Mouse (Mus musculus) neural tube, embryonic 12.5 days (tissue): Measurements from ENCODE around the gene Manbal. TPM values are rescaled to one million over a fixed set of nuclear protein-coding genes. Genes with fewer than 3 reads are reported as not detected.

Experiments used
- ATAC-seq: fragments of 200-750 bp; cut with Nextera tagmentation; 2 replicates; pipeline ENCODE4 v1.8.0; 2017; ENCODE audit warnings: low read depth, mild to moderate bottlenecking, moderate TSS enrichment, moderate library complexity; ENCODE audit not compliant: low FRiP score
- H3K27ac ChIP-seq: fragments of 300-500 bp; sonication (generic); 2 replicates; pipeline ENCODE4 v1.5.1; 2016
- H3K27me3 ChIP-seq: fragments of 300-500 bp; sonication (generic); replicated peaks from 2 replicates; pipeline ENCODE4 v1.6.1; 2016; ENCODE audit warnings: mild to moderate bottlenecking
- H3K36me3 ChIP-seq: fragments of 300-500 bp; sonication (generic); 2 replicates; pipeline ENCODE4 v1.6.1; 2016; ENCODE audit warnings: mild to moderate bottlenecking
- H3K4me1 ChIP-seq: fragments of 300-500 bp; sonication (generic); 2 replicates; pipeline ENCODE4 v1.6.1; 2016
- H3K4me2 ChIP-seq: fragments of 300-500 bp; sonication (generic); replicated peaks from 2 replicates; pipeline ENCODE4 v1.6.1; 2016; ENCODE audit warnings: mild to moderate bottlenecking
- H3K4me3 ChIP-seq: fragments of 300-500 bp; sonication (generic); 2 replicates; pipeline ENCODE4 v1.5.1; 2016
- H3K9ac ChIP-seq: fragments of 300-500 bp; sonication (generic); 2 replicates; pipeline ENCODE4 v1.6.1; 2016; ENCODE audit warnings: mild to moderate bottlenecking
- H3K9me3 ChIP-seq: fragments of 300-500 bp; sonication (generic); 2 replicates; pipeline ENCODE4 v1.6.1; 2016; ENCODE audit warnings: mild to moderate bottlenecking
- WGBS: fragments of 180-500 bp; shearing (Covaris S2); methylation state at CpG from one replicate; pipeline ENCODE4 v1.1.7; 2016; 5-methylcytosine and 5-hydroxymethylcytosine counted together
- polyA plus RNA-seq: library from polyadenylated mRNA; unstranded; fragments of >200 nt; fragmentation: Nextera tagmentation; extraction: Ambion mirVana; gene quantifications from 2 replicates; pipeline ENCODE4 v1.2.1, GENCODE M21; 2016

The Manbal gene
- polyA plus RNA-seq, 1 experiment from 2014 or later = 76.8 TPM

GRCm38 (mm10) chr2:157418609-157419071 is 51.2 kb downstream of the Manbal start:
- H3K9me3 ChIP-seq = no peaks in the 10 kb centered on the region
- H3K27ac ChIP-seq = no peak overlapping the region
- H3K4me3 ChIP-seq = no peak overlapping the region
- H3K27me3 ChIP-seq = no peaks in the 10 kb centered on the region
- peaks cover 33% of the 10 kb centered on the region for H3K4me1 ChIP-seq
- WGBS = 3% methylated on average over 7 of the region's 7 CpGs
- peak overlapping the region; percentile 20; the same call in 1 of the 2 replicates for H3K4me2 ChIP-seq
- H3K9ac ChIP-seq = no peak overlapping the region
- H3K36me3 ChIP-seq = no peaks in the 10 kb centered on the region
- no peak for ATAC-seq

GRCm38 (mm10) chr2:157419506-157419905 is 52.1 kb downstream of the Manbal start:
- ATAC-seq = no peak
- no peak overlapping the region for H3K27ac ChIP-seq
- H3K4me3 ChIP-seq = no peak overlapping the region
- peaks cover 36% of the 10 kb centered on the region for H3K4me1 ChIP-seq
- H3K9ac ChIP-seq = no peak overlapping the region
- no peaks in the 10 kb centered on the region for H3K27me3 ChIP-seq
- no peak overlapping the region for H3K4me2 ChIP-seq
- no peaks in the 10 kb centered on the region for H3K9me3 ChIP-seq
- H3K36me3 ChIP-seq = no peaks in the 10 kb centered on the region

GRCm38 (mm10) chr2:157420404-157420803 is 53.0 kb downstream of the Manbal start:
- 80% methylated on average over 4 of the region's 4 CpGs for WGBS
- Histone ChIP-seq H3K4me1 (peaks cover 45% of the 10 kb centered on the region), H3K27me3 (no peaks in the 10 kb centered on the region), H3K27ac (no peak overlapping the region), H3K9ac (no peak overlapping the region; the same call in 1 of the 2 replicates), H3K9me3 (no peaks in the 10 kb centered on the region), H3K36me3 (no peaks in the 10 kb centered on the region), H3K4me3 (no peak overlapping the region), H3K4me2 (no peak overlapping the region)
- ATAC-seq = no peak

DNA sequence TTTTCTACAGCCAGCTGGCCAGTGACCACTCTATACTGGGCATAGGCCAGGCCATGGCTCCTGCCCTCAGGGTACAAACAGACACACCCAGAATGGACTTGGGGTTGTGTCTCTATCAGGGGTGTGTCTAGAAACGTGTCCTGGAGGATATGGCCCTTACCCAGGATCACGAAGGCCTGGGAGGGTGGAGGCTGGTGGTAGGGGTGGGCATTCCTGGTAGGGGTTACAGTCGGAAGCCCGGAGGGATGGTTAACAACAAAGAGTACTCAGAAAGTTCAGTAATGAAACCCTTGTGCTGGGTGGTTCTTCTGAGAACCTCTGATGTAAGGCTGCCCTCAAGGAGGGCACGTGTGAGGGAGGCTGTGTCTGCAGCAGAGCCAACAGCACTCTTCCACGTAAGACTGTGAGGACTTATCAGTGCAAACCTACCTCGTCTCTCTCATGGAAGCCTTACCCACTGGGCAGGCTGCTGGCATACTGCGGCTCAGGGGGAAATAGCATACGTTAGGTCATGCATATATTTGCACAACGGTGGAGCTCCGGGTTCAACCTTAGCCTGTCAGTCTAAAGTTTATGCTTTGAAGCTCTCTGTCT is 54.8 kb downstream of the Manbal start:
- no peak for ATAC-seq
- H3K9ac ChIP-seq = no peak overlapping the region
- H3K4me3 ChIP-seq = no peak overlapping the region
- peaks cover 55% of the 10 kb centered on the region for H3K4me1 ChIP-seq
- no peaks in the 10 kb centered on the region for H3K27me3 ChIP-seq
- no peak overlapping the region for H3K27ac ChIP-seq
- H3K9me3 ChIP-seq = no peaks in the 10 kb centered on the region
- H3K4me2 ChIP-seq = no peak overlapping the region
- 70% methylated on average over 11 of the region's 11 CpGs for WGBS
- no peaks in the 10 kb centered on the region for H3K36me3 ChIP-seq

DNA sequence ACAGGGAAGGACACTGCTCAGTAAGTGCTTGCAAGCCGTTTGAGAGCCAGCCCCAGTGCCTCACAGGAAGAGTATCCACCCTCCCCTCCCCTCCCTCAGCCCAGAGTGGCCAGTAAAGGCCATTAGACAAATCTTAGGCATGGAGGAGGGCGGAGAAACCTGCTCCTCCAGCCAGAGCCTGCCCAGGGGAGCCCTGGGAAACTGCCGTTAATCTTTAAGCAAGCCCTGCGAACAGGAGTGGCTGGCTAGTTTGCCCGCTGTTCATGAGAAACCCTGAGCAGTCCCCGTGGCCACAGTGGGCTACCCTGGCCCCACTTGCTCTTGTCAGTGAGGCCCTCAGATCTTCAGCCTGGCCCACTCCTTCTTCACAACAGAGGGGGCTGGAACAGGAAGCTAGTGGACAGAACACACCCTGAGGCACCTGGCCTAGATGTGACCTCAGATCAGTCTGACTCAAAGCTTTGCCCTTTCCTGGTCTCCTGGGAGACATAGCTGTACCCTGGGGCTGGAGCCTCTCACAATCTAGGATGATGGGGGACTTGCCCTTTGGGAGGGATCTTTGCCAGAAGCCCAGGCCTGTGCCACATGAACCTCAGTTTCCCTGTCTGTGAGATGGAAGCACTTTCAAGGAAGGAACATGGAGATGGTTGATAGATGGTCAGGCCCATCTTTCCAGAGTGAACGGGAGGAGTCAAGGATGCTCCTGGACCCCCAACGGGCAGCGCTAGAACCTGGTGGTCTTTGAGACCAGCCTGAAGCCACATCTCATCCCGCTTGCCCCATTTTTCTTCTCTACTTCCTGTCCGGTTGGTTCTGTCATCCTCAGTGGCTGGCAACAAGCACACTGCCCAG is 55.7 kb downstream of the Manbal start:
- peak overlapping the region; percentile 98 for H3K9ac ChIP-seq

DNA sequence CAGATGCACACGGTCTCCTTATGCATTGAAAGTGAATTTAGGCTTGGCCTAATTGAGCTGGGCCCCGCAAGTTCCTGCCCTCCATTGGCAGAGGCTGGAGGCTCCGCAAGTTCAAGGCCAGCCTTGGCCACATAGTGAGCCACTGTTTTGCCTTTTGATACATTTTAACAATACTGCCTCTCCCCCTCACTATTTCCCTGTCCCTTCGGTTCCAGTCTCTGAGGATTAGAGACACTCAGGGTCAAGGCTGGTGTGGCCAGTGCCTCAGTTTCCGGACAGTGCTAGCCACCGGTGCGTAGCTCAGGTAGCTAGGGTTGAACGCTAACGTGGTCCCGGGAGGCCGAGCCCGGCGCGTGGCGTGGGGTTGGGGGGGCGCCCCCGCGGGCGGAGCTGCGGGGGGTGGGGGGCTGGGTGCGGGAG is 56.3 kb downstream of the Manbal start:
- Histone ChIP-seq H3K4me2 (peak overlapping the region; percentile 90), H3K9me3 (no peaks in the 10 kb centered on the region), H3K27ac (peak overlapping the region; percentile 86), H3K27me3 (no peaks in the 10 kb centered on the region), H3K9ac (peak overlapping the region; percentile 98), H3K36me3 (peaks cover 6% of the 10 kb centered on the region), H3K4me1 (peaks cover 48% of the 10 kb centered on the region), H3K4me3 (peak overlapping the region; percentile 88)
- ATAC-seq = 0 out of 2 replicates have a peak, but pooled peaks have one; percentile 30
- 9% methylated on average over 21 of the region's 21 CpGs for WGBS

More for the DNA sequence above, 55.7 kb downstream of the Manbal start:
- H3K4me3 ChIP-seq = peak overlapping the region; percentile 88
- H3K27me3 ChIP-seq = no peaks in the 10 kb centered on the region
- peak overlapping the region; percentile 15; the same call in 1 of the 2 replicates for H3K27ac ChIP-seq
- WGBS = 36% methylated on average over 11 of the region's 11 CpGs
- no peaks in the 10 kb centered on the region for H3K9me3 ChIP-seq
- H3K4me2 ChIP-seq = peak overlapping the region; percentile 90
- H3K36me3 ChIP-seq = peaks cover 4% of the 10 kb centered on the region; the same call in 1 of the 2 replicates
- H3K4me1 ChIP-seq = peaks cover 55% of the 10 kb centered on the region
- ATAC-seq = no peak

DNA sequence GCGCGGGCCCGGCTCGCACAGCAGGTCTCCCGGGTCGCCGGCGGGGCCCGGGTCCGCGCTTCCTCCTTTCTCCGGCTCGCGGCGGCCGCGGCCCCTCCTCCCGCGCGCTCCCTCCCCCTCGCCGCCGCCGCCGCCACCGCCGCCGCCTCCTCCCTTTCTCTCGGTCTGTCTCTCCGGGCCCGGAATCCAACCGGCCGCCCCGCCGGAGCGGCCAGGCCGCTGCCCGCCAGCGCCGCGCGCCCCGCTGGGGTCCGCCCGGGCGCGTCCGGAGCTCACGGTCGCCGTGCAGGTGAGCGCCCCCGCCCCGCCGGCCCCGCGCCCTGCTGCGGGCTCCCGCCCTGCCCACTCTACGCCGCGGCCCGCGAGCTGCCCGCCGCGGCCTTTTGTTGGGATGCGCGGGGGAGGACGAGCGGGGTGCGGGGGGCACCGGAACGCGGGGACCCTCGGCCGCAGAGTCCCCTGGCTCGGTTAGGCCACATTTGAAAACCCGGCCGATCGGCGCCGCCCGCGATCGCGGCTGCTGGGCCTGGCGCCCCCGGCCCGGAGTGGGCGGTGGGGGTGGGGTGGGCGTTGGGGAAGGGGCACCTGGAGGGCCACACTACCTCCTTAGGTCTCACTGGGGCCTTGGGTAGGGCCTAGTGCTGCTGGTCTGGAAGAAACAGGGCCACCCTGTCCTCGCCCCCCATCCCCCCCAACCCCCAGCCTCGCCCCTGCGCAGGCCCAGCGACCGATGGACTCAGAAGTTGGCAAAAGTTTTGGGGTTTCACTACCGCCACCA is 56.9 kb downstream of the Manbal start:
- peaks cover 44% of the 10 kb centered on the region for H3K4me1 ChIP-seq
- peak overlapping the region; percentile 86 for H3K27ac ChIP-seq
- peaks cover 12% of the 10 kb centered on the region for H3K36me3 ChIP-seq
- peak; percentile 30; the same call in 1 of the 2 replicates for ATAC-seq
- no peaks in the 10 kb centered on the region for H3K27me3 ChIP-seq
- H3K9me3 ChIP-seq = no peaks in the 10 kb centered on the region
- H3K4me3 ChIP-seq = peak overlapping the region; percentile 88
- H3K4me2 ChIP-seq = peak overlapping the region; percentile 90
- 1% methylated on average over 70 of the region's 98 CpGs for WGBS
- peak overlapping the region; percentile 98 for H3K9ac ChIP-seq

DNA sequence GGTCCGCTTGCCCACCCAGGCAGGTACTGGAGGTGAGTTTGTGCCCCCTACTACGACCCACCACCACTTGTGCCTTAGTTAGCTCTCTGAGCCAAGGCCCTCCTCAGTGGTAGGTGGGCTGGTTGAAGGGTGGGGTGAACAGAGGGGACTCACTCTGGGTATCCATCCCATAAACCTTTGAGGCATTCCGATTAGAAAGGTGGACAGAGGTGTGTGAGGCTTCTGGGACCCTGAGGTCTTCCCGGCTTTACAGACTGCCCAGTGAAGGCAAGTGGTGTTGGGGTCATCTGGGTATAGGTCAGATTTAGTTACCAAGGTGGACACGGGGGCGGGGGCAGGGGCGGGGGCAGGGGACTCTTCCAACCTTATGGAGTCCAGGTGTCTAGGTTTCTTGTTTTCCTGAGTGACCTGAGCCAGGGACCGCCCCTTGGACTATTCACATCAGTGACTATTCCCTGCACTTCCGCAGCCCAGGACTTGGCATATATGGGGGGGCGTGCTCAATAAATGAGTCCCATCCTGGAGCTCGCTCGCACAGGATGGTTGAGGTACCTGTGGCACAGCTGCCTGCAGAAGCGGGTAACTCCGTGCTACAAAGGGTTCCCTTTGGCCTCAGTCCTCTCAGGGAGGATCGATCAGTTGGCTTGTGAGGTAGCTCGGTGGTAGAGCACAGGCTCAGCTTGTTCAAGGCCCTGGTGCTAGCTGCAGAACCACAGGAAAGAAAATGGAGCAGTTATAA is 57.7 kb downstream of the Manbal start:
- Histone ChIP-seq H3K27ac (no peak overlapping the region), H3K27me3 (no peaks in the 10 kb centered on the region), H3K4me3 (peak overlapping the region; percentile 88), H3K9me3 (no peaks in the 10 kb centered on the region), H3K36me3 (peaks cover 15% of the 10 kb centered on the region), H3K4me1 (peaks cover 49% of the 10 kb centered on the region), H3K9ac (peak overlapping the region; percentile 98), H3K4me2 (peak overlapping the region; percentile 90)
- ATAC-seq = peak; percentile 23; the same call in 1 of the 2 replicates
- WGBS = 64% methylated on average over 16 of the region's 16 CpGs

DNA sequence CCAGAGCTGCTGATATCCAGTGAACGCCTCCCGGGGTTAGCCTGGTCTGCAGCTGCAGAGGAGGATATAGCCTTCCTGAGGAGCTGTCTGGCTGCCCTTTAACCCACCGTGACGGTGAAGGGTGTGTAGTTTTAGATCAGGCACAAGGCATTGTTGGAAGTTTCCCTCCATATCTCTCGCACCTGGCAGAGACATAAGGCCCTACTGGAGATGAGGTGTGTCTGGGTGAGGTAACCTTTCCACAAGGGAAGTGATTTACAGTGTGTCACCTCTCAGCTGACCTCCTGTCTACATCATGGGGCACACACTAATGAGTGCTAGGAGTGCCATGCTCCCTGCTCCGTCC is 58.2 kb downstream of the Manbal start:
- WGBS = 67% methylated on average over 6 of the region's 6 CpGs
- Histone ChIP-seq H3K36me3 (peaks cover 19% of the 10 kb centered on the region), H3K27me3 (no peaks in the 10 kb centered on the region), H3K9me3 (no peaks in the 10 kb centered on the region), H3K4me2 (peak overlapping the region; percentile 90), H3K9ac (no peak overlapping the region), H3K4me3 (peak overlapping the region; percentile 88; the same call in 1 of the 2 replicates), H3K4me1 (peaks cover 50% of the 10 kb centered on the region), H3K27ac (no peak overlapping the region)
- no peak for ATAC-seq

- no peaks in the 10 kb centered on the region for H3K9me3 ChIP-seq
- H3K36me3 ChIP-seq = peaks cover 21% of the 10 kb centered on the region
- H3K27me3 ChIP-seq = no peaks in the 10 kb centered on the region
- no peak overlapping the region for H3K27ac ChIP-seq
- no peak overlapping the region for H3K9ac ChIP-seq
- WGBS = 75% methylated on average over 6 of the region's 6 CpGs
- peaks cover 55% of the 10 kb centered on the region for H3K4me1 ChIP-seq
- H3K4me3 ChIP-seq = no peak overlapping the region
- peak overlapping the region; percentile 90; the same call in 1 of the 2 replicates for H3K4me2 ChIP-seq
- ATAC-seq = no peak
Observed at GRCm38 (mm10) chr2:157426171-157426570, 58.8 kb downstream of the Manbal start.

- H3K27me3 ChIP-seq = no peaks in the 10 kb centered on the region
- H3K4me1 ChIP-seq = peaks cover 65% of the 10 kb centered on the region
- H3K4me2 ChIP-seq = peak overlapping the region; percentile 90; the same call in 1 of the 2 replicates
- H3K4me3 ChIP-seq = no peak overlapping the region
- no peak for ATAC-seq
- no peak overlapping the region for H3K9ac ChIP-seq
- WGBS = 91% methylated on average over 5 of the region's 5 CpGs
- H3K27ac ChIP-seq = no peak overlapping the region
- no peaks in the 10 kb centered on the region for H3K9me3 ChIP-seq
- H3K36me3 ChIP-seq = peaks cover 21% of the 10 kb centered on the region
Observed at GRCm38 (mm10) chr2:157427164-157427563, 59.8 kb downstream of the Manbal start.
